Mouse (Mus musculus): Measurements from ENCODE around the gene Pptc7. TPM values are rescaled to one million over a fixed set of nuclear protein-coding genes. Genes with fewer than 3 reads are reported as not detected.
A peak's percentile ranks its signal among the peaks of the same experiment; 100 is the strongest.

Pptc7 gene
- total RNA-seq (2015; ENCODE audit: low replicate concordance) (2.1 and 2.9 TPM in 2 replicates), total RNA-seq (2017; ENCODE audit: low replicate concordance) (1.4 and 4.0 TPM in 2 replicates)

DNA sequence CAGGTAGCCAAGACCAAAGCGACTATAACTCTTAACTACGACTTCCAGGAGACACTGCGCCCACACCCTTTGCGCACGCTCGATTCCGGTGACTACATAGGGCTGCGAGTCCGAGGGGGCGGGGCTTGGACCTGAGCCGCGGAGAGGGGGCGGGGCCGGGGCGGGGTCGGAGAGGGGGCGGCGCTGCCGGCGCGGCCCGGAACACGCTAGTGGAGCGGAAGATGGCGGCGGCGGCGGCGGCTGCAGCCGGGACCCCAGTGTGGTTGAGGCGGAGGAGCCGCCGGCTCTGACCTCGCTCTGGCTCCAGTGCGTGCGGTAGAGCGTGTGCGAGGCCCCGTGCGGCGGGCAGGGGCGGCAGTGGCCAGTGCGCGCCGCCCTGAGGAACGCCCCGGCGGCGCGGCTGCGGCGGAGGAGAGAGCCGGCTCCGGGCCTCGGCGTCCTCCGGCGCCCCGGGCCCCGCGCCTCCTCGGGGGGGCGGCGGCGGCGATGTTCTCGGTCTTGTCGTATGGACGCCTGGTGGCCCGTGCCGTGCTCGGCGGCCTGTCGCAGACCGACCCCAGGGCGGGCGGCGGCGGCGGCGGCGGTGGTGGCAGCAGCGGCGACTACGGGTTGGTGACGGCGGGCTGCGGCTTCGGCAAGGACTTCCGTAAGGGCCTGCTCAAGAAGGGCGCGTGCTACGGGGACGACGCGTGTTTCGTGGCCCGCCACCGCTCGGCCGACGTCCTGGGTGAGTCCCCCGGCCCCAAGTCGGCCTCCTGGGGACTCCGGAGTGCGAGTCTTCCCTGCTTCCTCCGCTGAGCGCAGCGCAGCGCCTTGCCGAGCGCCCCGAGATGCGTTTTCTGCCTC lies at the start of gene Pptc7:
Pptc7 (plus strand) TSS at position 183 of the 846 bp plus-strand sequence.
- ATAC-seq (replicated peaks; ENCODE audit: low FRiP score, poor library complexity, severe bottlenecking) = peak; percentile 91

DNA sequence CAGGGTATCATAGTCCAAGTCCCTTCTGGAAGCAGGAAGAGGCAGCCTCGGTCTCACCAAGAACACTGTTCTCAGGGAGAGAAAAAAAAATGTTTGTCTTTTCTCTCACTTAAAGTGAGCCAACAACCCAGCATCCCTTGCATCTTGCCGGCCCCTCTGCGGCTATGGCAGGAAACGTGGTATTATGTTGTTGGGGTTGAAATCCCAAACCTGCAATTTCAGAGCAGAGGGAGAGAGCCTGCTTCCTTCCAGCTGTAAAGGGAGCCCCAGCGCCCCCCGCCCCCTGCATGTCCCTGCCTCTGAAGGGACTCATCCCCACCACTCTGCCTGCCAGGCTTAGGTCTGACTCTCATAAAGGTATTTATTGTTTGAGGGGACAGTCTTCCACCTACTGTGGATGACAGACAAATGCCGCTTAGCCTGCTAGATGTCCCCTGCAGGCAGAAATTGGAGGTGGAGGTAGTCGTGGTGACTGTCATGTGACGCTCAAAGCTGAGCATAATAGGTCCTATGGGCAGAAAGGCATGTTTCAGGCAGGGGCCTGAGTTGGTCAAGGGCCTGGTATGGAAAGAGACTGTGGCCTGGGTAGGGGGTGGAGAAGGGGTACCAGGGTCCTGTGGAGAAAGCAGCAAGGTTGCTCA lies 48.8 kb upstream of the Pptc7 start:
- no peak for ATAC-seq (replicated peaks; ENCODE audit: low FRiP score, poor library complexity, severe bottlenecking)

DNA sequence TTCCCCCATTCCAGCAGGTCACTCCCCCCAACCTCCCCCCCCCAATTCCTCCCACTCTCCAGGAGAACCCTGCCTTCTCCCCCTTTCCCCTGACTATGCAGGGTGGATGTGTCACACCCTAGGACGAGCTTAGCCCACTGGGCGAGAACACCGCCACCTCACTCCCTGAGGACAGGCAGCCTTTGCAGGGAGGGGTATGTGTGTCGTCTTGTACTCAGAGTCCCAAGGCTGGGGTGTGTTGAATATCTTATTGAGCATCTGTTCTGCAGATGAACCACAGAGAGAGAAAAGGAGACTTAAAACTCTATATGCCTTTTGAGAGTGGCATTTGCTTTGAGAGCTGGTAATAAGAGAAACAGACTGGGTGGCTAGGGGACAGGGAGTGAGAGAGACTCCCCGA lies 47.0 kb upstream of the Pptc7 start:
- no peak for ATAC-seq (replicated peaks; ENCODE audit: low FRiP score, poor library complexity, severe bottlenecking)

DNA sequence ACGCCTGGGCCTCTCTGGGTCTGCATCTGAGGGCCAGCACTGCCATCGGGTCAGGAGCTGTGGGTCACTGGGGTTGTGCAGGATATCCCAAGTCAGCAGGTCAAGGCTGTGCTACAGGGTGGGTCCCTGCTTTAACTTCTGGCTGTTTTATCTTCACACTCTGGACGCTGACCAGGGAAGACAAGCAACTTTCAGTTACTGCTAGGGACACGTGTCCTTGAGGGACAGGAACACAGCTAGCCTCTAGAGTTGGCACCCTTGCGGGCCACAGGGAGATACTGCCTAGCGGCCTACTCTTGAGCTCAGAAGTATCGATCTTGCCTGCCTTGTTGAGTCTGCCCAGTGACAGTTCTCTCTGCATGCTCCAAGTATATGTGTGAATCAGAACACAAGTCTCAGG lies 44.5 kb upstream of the Pptc7 start:
- no peak for ATAC-seq (replicated peaks; ENCODE audit: low FRiP score, poor library complexity, severe bottlenecking)

DNA sequence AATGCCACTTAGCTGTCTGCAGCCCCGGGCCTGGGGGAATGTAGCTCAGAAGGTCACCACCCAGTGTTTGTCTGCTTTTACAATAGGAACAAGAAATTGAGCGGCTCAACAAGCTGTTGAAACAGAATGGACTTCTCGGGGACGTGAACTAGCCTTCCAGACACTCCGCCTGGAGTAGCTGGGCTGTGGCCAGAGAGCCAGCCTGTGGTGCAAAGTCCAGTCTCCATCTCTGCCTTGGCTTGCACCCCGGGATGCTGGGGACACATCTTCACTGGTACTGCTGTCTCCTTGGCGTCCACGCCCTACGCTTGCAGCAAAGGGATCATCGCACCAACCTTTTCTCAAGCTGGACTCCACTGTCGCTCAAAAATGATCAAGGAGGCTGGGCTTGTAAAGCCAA lies 43.6 kb upstream of the Pptc7 start:
- ATAC-seq (replicated peaks; ENCODE audit: low FRiP score, poor library complexity, severe bottlenecking) = no peak

DNA sequence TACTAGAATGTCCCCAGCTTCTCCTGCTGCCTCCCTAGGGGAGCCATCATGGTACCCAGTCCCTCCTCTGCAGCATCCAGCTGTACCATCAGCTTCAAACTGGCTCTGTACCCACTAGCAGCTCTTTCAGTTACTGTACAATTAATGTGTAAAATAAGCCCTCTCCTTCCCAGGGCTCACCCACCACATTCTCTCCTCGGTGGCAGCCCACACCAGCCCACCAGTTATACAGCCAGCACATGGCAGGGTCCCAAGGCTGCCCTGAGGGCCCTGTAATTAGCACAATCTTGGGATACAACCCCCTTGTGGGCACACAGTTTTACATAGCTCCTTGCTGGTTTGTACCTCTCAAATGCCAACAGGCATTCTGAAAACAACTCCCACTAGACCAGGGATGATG lies 43.2 kb upstream of the Pptc7 start:
- ATAC-seq (replicated peaks; ENCODE audit: low FRiP score, poor library complexity, severe bottlenecking) = no peak

DNA sequence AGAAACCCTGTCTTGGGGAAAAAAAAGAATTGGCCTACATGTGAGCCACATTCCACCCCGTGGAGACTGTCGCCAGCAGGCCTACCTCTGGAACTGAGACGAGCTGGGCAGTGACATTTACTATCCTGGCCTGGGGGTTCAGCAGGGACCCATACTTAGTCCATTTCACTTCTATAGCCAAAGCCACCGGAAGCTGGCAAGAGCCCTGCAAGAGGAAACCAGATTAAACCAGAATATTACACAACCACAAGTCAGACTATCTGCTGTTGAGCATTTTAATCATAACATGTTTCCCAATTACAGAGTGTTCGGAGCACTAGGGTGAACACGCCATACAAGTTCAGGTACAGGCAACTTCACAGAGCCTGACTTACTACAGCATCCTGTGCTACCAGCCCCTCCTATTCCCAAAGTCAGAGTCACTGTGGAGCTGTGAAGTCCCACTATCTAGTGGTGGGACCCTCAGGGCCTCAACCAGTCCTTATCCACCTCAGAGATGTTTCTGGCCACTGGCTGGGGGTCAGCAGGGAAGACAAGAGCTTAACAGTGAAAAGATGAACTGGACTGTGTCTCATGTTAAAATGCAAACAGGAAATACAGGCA lies 41.5 kb upstream of the Pptc7 start:
- ATAC-seq (replicated peaks; ENCODE audit: low FRiP score, poor library complexity, severe bottlenecking) = no peak

DNA sequence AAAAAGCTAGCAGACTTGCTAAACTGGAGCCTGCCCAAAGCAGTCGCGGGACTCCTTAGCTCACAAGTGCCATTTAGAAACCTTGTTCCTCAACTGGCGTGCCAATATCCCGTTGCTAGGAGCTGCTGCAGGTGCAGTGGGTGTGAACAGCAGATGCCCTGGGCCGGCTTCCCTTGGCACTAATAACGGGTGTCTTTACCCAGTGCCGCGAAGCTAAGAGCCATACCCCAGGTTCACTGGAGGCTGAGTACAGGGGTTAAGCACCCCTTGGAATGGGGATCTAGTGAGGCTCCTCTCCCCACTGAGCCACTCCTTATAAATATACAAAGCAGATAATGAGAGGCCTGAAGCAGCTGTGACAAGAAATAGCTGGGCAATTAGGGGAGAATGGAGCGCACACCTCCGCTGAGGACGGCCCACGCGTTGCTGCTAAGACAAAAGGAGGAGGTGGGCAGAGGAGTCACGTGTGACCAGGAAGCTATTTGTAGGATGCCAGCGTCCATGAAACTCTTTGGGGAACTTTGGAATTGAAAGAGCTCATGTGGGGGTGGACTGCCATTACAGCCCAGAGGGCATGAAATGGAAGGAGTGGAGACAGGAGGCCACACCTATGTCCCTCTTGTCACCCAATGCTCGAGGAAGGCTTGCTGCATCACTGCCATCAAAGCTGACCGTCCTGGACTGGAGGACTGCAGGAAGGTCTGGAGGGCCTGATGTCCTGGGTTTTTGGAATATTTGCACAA lies 40.2 kb upstream of the Pptc7 start:
- ATAC-seq (replicated peaks; ENCODE audit: low FRiP score, poor library complexity, severe bottlenecking) = no peak

DNA sequence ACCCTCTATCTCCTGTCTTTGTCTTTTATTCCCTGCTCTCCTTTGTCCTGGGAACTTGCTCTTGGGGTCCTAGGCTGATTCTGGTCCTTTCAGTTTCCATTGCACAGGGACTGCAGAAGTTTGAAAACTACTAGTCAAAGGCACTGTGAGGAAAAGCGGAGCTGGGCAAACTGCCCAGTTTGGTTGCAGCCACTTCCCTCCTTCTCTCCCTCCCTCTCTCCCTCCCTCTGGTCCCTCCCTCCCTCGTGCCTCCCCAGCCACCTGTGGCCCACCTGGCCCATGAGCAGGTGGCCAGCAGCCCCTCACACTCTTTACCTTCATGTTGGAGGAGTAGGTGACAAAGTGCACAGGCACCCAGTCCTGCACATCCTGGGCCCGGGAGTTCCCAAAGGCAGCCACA lies 39.0 kb upstream of the Pptc7 start:
- ATAC-seq (replicated peaks; ENCODE audit: low FRiP score, poor library complexity, severe bottlenecking) = no peak

DNA sequence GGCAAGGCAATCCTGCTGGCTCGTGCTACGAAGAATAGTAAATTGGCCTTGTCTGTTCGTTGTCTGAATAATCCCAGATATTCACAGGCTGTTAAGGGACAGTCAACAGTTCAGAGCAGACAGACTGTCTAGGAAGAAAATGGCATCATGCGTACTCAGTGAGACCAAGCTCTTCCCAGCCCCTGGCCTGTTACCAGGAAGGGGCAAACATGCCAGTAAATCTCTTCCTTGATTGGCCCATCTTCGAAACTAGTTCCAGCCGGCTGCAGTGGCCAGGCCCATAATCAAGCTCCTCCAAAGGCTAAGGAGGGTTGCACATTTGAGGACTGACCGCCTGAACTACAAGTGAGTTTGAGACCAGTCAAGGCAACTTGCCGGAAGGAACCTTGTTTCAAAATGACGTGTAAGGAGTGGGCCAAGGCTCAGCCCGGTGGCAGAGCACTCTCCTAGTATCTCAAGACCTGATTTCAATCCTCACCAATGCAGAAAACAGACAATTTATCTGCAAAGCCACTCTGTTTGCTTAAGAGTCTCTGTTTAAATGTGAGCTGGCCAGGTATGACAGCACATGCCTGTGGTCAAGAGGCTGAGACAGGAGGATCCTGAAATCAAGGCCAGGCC lies 37.5 kb upstream of the Pptc7 start:
- ATAC-seq (replicated peaks; ENCODE audit: low FRiP score, poor library complexity, severe bottlenecking) = no peak

DNA sequence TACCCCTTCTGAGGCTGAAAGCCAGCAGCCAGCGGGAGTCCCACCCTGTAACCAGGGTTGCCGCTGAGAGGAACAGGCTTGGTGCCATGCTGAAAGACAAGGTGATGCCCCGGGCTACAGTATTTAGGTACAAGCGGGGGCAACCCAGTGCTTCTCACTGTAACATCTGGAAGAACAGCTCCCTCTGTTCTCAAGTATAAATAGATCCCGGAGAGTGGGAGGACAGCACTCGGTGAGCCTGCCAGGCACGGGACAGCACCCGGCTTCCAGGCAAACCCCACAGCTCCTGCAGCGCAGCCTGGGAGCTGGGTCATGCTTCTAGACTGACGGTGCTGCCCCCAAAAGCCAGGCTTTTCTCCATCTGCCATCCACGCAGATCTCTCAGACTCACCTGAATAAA lies 36.6 kb upstream of the Pptc7 start:
- no peak for ATAC-seq (replicated peaks; ENCODE audit: low FRiP score, poor library complexity, severe bottlenecking)

DNA sequence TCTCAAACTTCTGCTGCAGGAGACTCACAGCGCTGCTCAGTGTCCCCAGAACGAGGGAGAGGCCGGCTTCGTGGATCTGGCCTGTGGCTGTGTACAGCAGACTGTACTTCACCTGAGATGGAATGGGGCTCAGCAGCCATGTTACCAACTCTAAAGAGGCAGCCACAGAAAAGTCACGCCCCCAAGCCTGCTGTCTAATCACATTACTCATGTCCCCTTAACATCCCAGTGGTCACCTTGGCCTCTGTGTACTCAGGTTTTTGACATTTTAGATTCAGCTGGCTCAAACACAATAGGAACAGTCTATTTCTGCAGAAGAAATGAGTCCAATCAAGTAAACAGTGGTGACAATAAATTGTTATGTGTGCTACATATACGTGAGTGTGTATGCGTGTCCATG lies 36.2 kb upstream of the Pptc7 start:
- no peak for ATAC-seq (replicated peaks; ENCODE audit: low FRiP score, poor library complexity, severe bottlenecking)

DNA sequence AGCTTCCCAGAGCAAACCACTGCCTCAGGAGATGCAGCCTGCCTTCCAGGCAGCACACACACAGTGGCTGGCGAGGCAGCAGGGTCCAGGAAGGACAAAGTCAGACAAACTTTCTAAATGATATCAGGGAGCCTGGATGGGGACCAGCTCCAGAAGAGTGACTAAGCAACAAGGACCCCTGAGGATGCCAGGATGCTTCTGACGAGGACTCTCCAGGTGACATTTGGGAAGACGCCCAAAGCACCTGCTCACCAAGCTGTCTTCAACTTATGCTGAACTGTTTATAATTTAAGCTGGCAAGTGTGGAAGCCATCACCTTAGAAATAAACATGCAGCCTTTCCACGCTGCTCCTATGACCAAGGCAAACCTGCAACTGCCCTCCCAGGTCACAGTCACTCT lies 34.9 kb upstream of the Pptc7 start:
- no peak for ATAC-seq (replicated peaks; ENCODE audit: low FRiP score, poor library complexity, severe bottlenecking)

DNA sequence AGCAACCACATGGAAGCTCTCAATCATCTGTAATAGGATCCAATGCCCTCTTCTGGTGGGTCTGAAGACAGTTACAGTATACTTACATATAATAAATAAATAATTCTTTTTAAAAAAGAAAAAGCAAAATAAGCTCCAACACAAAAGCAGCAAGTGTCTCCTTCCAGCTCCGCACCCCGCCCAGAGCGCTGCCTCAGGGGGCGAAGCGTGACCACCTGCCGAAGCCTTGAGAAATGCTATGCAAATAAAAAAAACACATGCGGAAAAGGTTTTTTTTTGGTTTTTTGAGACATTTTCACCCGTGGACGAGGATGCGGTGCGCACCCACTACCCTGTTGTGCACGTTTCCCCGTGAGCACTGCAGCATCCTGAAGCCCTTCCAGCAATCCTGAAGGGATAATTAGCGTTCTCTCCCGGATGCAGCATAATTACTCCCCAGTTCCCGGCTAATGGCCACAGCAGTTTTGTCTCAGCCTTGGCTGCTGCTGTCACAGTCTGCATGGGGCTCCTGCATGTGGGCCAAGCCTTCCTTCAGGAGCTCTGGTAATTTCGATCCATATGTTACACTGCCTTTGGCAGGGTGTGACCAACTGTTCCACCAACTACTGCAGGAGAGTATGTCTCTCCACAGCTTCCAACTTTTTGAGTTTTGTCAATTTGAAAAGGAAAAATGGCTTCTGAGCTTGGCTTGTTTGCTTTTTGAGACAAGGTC lies 32.1 kb upstream of the Pptc7 start:
- ATAC-seq (replicated peaks; ENCODE audit: low FRiP score, poor library complexity, severe bottlenecking) = no peak

DNA sequence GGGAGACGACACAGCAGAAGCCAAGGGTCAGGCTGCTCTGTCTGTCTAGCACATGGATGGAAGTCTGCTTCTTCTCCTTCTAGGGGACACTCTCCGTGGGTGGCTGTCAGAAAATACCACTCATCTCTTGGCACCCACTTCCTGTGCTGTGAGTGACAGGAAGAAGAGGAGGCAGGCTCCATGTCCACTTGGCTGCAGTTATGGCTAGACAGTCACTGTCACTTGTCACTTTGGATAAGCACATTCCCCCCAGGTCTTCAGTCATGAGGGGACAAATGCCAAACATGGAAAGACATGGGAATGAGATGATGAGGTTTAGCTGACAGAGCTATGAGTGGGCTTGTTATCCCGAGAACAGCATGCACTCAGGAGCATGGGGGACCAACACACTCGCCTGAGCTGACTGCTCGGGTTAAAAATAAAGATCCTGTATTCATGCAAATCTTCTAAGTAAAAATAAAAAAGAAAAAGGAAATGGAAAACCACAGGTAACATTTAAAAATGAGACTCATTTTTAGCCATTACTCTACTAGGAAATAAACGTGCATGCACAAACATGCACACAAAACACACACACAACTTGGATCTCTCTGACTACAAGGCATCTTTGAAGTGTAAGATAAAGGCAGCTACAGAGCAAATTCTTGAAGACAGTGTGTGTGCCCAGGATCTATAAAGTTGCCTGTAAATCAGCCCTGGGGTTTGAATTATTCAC lies 26.0 kb upstream of the Pptc7 start:
- ATAC-seq (replicated peaks; ENCODE audit: low FRiP score, poor library complexity, severe bottlenecking) = no peak

DNA sequence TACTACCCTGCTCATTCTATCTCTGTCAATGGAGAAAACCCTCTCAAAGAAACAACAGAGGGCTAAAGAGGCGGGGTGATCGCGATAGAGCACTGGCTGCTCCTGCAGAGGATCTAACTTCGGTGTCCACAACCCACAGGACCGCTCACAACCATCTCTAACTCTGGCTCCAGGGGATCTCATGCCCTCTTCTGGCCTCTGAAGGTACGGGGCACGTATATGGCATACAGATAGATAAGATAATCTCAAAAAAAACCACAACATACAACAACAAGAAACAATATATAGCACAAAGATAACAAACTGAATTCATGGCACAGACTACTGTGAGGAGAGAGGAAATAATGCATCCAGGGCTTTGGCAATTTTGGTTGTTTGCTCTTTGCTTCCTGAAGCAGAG lies 22.1 kb upstream of the Pptc7 start:
- ATAC-seq (replicated peaks; ENCODE audit: low FRiP score, poor library complexity, severe bottlenecking) = no peak

DNA sequence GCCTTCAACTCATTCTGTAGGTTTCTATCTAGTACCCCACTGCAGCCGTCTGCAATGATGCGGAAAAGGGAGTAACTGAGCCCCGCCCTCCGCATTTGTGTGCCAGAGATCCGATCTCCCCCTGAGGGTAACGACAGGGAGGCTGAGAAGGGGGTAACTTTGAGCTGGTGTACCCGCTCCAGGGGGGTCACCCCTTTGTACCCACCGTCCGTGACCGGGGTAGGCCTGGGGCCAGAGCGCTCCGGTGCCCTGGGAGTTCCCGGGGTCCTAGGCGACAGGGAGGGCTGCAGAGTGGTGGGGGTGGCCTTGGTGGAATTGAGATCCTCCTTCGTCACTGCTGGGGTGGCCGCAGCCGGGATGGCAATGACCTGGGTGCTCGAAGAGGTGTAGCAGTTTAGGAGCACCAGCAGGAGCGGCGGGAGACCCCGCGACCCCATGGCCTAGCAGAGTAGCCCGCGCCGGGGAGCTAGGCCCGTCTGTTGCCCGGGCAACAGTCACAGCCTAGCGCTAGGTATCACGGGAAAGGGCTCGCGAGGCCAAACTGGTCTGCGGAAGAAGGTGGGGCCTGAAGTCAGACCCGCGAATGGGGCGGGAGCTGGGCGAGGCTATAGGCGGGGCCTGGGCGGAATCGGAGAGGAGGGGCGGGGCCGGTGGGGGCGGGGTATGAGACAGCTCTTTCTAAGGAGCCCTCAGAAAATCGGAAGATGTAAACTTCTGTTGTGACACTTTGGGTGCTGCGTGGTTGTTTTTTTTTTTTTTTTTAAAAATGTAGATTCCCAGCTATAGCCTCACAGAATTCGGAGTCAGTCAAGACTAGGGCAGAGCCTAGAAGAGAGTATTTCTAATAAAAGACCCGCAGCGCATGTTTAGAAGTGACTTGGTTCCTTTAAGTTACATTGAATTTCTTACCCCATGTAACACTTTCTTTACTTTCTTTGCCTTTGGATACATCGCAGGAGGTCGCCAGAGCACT lies 19.9 kb upstream of the Pptc7 start, which contains the start of gene Tctn1:
Tctn1 (minus strand) TSS at position 528 of the 973 bp plus-strand sequence.
- peak; percentile 93 for ATAC-seq (replicated peaks; ENCODE audit: low FRiP score, poor library complexity, severe bottlenecking)
